Mouse (Mus musculus): ENCODE data around the gene Rasal1.

Rasal1 gene

GRCm38 (mm10) chr5:120621078-120621765, 27.4 kb upstream of the Rasal1 start:
- in situ Hi-C loops (cut with MseI, MboI) = no loop called here

GRCm38 (mm10) chr5:120621846-120622197, 26.8 kb upstream of the Rasal1 start:
- in situ Hi-C loops (cut with MseI, MboI) = no loop called here

- in situ Hi-C loops (cut with MseI, MboI) = no loop called here
These were observed 26.3 kb upstream of the Rasal1 start for GRCm38 (mm10) chr5:120622198-120622851.

GRCm38 (mm10) chr5:120624427-120624826, 24.2 kb upstream of the Rasal1 start:
- in situ Hi-C loops (cut with MseI, MboI) = no loop called here

GRCm38 (mm10) chr5:120626399-120626798, 22.2 kb upstream of the Rasal1 start:
- in situ Hi-C loops (cut with MseI, MboI) = no loop called here

GRCm38 (mm10) chr5:120627515-120628300, 20.9 kb upstream of the Rasal1 start:
- in situ Hi-C loops (cut with MseI, MboI) = no loop called here

- in situ Hi-C loops (cut with MseI, MboI) = no loop called here
These were observed 20.0 kb upstream of the Rasal1 start for GRCm38 (mm10) chr5:120628624-120629023.

GRCm38 (mm10) chr5:120631128-120631527, 17.5 kb upstream of the Rasal1 start:
- in situ Hi-C loops (cut with MseI, MboI) = no loop called here

- in situ Hi-C loops (cut with MseI, MboI) = no loop called here
These were observed 16.7 kb upstream of the Rasal1 start for GRCm38 (mm10) chr5:120631892-120632291.

GRCm38 (mm10) chr5:120634131-120634530, 14.5 kb upstream of the Rasal1 start, which contains the start of gene Cfap73:
TSS of gene Cfap73 (minus strand) at chr5:120634235.
- in situ Hi-C loops (cut with MseI, MboI) = no loop called here

- in situ Hi-C loops (cut with MseI, MboI) = no loop called here
These were observed 13.8 kb upstream of the Rasal1 start for GRCm38 (mm10) chr5:120634860-120635259.

- in situ Hi-C loops (cut with MseI, MboI) = no loop called here
These were observed 13.0 kb upstream of the Rasal1 start for GRCm38 (mm10) chr5:120635633-120636032.

GRCm38 (mm10) chr5:120640094-120640493, 8.5 kb upstream of the Rasal1 start:
- in situ Hi-C loops (cut with MseI, MboI) = no loop called here

GRCm38 (mm10) chr5:120643365-120644085, 5.1 kb upstream of the Rasal1 start:
- in situ Hi-C loops (cut with MseI, MboI) = no loop called here

- in situ Hi-C loops (cut with MseI, MboI) = no loop called here
These were observed 4.4 kb upstream of the Rasal1 start for GRCm38 (mm10) chr5:120644227-120644626.

- in situ Hi-C loops (cut with MseI, MboI) = no loop called here
These were observed 2.8 kb upstream of the Rasal1 start for GRCm38 (mm10) chr5:120645851-120646250.

GRCm38 (mm10) chr5:120647361-120647760, 1.3 kb upstream of the Rasal1 start:
- in situ Hi-C loops (cut with MseI, MboI) = no loop called here

GRCm38 (mm10) chr5:120647814-120648491, 659 bp upstream of the Rasal1 start:
- in situ Hi-C loops (cut with MseI, MboI) = no loop called here

- in situ Hi-C loops (cut with MseI, MboI) = no loop called here
These were observed 842 bp downstream of the Rasal1 start for GRCm38 (mm10) chr5:120649374-120649933.

GRCm38 (mm10) chr5:120649938-120650337, 1.3 kb downstream of the Rasal1 start:
- in situ Hi-C loops (cut with MseI, MboI) = no loop called here

- in situ Hi-C loops (cut with MseI, MboI) = no loop called here
These were observed 2.6 kb downstream of the Rasal1 start for GRCm38 (mm10) chr5:120651230-120651629.
